Mouse (Mus musculus) embryonic facial prominence, embryonic 15.5 days (tissue): ENCODE data around the gene Hexb. TPM values are rescaled to one million over a fixed set of nuclear protein-coding genes. Genes with fewer than 3 reads are reported as not detected.

ENCODE experiments used
- polyA plus RNA-seq: library from polyadenylated mRNA; unstranded; fragments of >200 nt; fragmentation: Nextera tagmentation; extraction: Ambion mirVana; gene quantifications from 2 replicates; pipeline ENCODE4 v1.2.1, GENCODE M21; 2015

Hexb gene
- polyA plus RNA-seq, 1 experiment from 2014 or later: 49.6 TPM

Other genes with a start within 250 kb of the Hexb start
- not detected in 2 replicates for gene 1700029F12Rik, start 164.0 kb downstream of the Hexb start, polyA plus RNA-seq
- 1.3 TPM in 2 replicates for gene Fam169a, start 131.1 kb downstream of the Hexb start, polyA plus RNA-seq
- 2.3 and 12.4 TPM in 2 replicates for gene Gm6169, start 99.1 kb downstream of the Hexb start, polyA plus RNA-seq
- 25.3 and 26.2 TPM in 2 replicates for gene Gfm2, start 60.4 kb downstream of the Hexb start, polyA plus RNA-seq
- 55.5 and 63.0 TPM in 2 replicates for gene Nsa2, start 60.4 kb downstream of the Hexb start, polyA plus RNA-seq
- 10.1 and 10.6 TPM in 2 replicates for gene Enc1, start 42.7 kb upstream of the Hexb start, polyA plus RNA-seq